Mouse (Mus musculus): ENCODE measurements around the gene Dag1.

DNA sequence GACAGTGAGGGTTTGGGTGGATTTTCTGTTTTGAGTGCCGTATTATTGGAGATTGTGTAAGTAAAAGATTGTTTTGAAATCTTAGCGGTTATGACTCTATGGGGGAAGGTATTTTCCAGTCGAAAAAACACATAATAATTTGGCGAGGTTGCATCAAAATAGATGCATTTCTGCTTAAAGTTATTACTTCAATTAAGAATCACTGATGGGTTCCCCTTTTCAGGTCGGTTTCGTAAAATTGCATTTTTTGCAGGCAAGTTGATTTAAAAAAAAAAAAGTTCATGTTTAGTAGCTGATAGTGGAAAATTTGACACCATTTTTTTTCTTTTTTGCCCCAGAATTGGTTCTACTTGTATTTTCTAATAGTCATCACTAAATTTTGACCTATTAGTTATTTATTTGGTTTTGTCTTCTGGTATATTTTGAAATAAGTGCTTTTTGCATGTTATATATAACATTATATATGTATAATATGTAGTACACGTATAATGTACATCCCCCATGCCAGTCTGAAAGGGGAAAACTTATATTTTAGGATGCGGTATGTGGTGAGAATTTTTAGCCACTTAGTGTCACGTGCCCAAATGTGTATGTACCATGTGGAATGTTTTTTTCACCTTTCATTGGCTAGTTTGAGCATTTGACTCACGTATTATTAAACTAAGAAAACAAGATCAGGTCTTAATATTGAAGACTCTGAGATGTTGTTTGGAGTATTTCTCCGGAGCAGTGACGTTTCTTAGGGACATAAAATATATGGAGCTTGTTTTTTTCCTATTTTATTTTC lies 43.5 kb upstream of the Dag1 start:
- TF ChIP-seq CTCF (IDR thresholded peaks at IDR 0.05; ENCODE audit: extremely low read depth, insufficient read depth, low read length), result no peak
- no peak for TF ChIP-seq POLR2A (IDR thresholded peaks at IDR 0.05; ENCODE audit: extremely low read depth, insufficient read depth, low read length)
